Mouse (Mus musculus) thymus, adult 2 months (tissue): ENCODE measurements around the gene Adgb.

Experiments used
- CTCF ChIP-seq: fragments of 200-500 bp; IDR thresholded peaks from 2 replicates; pipeline ENCODE4 v1.5.1; 2012; ENCODE audit warnings: mild to moderate bottlenecking, control low read depth, low read length, moderate library complexity, borderline replicate concordance; ENCODE audit not compliant: control insufficient read depth, poor library complexity, insufficient read depth; ENCODE audit errors: extremely low read depth
- POLR2A ChIP-seq: fragments of 200-500 bp; IDR thresholded peaks from 2 replicates; pipeline ENCODE4 v1.6.1; 2012; ENCODE audit warnings: mild to moderate bottlenecking, low read length, control low read depth, moderate library complexity; ENCODE audit not compliant: control insufficient read depth, poor library complexity, insufficient read depth; ENCODE audit errors: extremely low read depth

GRCm38 (mm10) chr10:10444841-10445466 is 27.2 kb downstream of the Adgb start:
- TF ChIP-seq POLR2A, result no peak
- TF ChIP-seq CTCF, result no peak
